Mouse (Mus musculus): ENCODE measurements at regions not wholly inside any gene's neighbourhood (a gene's known extent, or its start where the extent isn't known, plus 50 kb on each side); places are given as distances from the start of the nearest gene placed in this dataset.

DNA sequence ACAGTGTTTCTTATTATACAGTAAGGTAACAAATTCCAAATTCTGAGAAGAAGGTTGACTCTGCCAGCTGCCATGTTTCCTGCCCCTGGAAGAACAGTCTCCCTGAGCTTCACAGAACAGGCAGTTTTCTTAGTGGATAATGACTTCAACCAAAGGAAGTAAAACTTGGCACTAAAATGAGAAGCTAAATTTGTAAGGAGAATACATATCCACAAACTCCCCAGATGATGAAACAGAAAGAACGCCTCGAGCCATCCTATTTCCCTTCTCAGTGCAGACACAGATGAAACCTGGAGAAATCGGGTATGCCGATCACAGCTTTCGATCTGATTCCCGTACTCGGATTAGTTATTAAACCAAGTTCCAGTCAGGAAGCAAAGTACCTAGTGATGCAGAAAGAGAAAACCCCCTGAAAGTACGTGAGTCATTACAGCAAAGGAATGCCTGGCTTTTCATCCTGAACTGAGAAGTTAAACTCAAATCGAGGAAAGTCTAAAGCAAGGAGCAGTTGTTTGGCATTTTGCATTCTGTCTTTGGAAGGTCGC lies 143.7 kb downstream of the Nsun3 start:
- no peaks in the 10 kb centered on the region for H3K9me3 ChIP-seq (ENCODE audit: control insufficient read depth, insufficient read depth, low read depth, low read length)
- no peak overlapping the region for H3K27ac ChIP-seq (ENCODE audit: insufficient read depth, low read depth, low read length, poor library complexity, severe bottlenecking)
- H3K9ac ChIP-seq (ENCODE audit: insufficient read depth, low read depth, low read length, poor library complexity, severe bottlenecking) = no peak overlapping the region
- H3K4me3 ChIP-seq (ENCODE audit: insufficient read depth in 1 of 2, low read depth in 1 of 2, low read length in 2 of 2, poor library complexity in 1 of 2, severe bottlenecking in 1 of 2) = no peak overlapping the region
- no peaks in the 10 kb centered on the region for H3K4me1 ChIP-seq (ENCODE audit: control insufficient read depth in 2 of 2, insufficient read depth in 2 of 2, low read length in 2 of 2, poor library complexity in 1 of 2)
- DNase-seq (ENCODE audit: low read depth, low spot score) = no peak
- no peak for TF ChIP-seq ZC3H11A (IDR thresholded peaks at IDR 0.05; ENCODE audit: borderline replicate concordance, low read depth, low read length)
- no peak for TF ChIP-seq MAFK (IDR thresholded peaks at IDR 0.05; ENCODE audit: insufficient read depth, low read depth, low read length)
- TF ChIP-seq CHD2 (IDR thresholded peaks at IDR 0.05; ENCODE audit: low read depth, low read length) = no peak
- TF ChIP-seq ZNF384 (IDR thresholded peaks at IDR 0.05; ENCODE audit: low read depth, low read length) = no peak
- TF ChIP-seq HCFC1 (IDR thresholded peaks at IDR 0.05; ENCODE audit: borderline replicate concordance, insufficient read depth, low read length) = no peak
- H3K36me3 ChIP-seq (ENCODE audit: control insufficient read depth, insufficient read depth, low read length, poor library complexity, severe bottlenecking) = no peaks in the 10 kb centered on the region
- in situ Hi-C loops (cut with MboI; ENCODE audit: low sequenced_read_pairs in 2 of 2, unreplicated experiment in 2 of 2) = no loop called here

DNA sequence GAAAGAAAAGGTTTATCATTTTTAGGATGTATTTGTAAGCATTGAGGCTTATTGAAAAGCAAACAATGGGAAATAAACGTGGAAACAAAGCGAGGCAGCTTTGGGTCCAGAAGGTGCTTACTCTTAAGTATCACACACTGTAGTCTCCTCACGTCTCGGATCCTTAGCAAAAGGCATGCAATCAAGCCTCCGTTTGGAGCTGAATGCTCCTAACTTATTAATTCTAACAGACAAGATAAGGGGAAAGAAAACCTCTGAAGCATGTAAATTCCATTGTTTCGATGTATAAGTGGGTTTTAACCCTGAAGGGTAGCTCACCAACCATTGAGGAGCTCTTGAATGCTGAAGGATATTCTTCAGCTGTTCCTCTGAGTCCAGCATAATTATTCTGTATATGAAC lies 162.7 kb downstream of the Nsun3 start:
- in situ Hi-C loops (cut with MboI; ENCODE audit: low sequenced_read_pairs in 2 of 2, unreplicated experiment in 2 of 2) = no loop called here
- Histone ChIP-seq H3K27ac (ENCODE audit: insufficient read depth, low read depth, low read length, poor library complexity, severe bottlenecking) (no peak overlapping the region), H3K4me3 (ENCODE audit: insufficient read depth in 1 of 2, low read depth in 1 of 2, low read length in 2 of 2, poor library complexity in 1 of 2, severe bottlenecking in 1 of 2) (no peak overlapping the region), H3K9me3 (ENCODE audit: control insufficient read depth, insufficient read depth, low read depth, low read length) (no peaks in the 10 kb centered on the region), H3K4me1 (ENCODE audit: control insufficient read depth in 2 of 2, insufficient read depth in 2 of 2, low read length in 2 of 2, poor library complexity in 1 of 2) (no peaks in the 10 kb centered on the region), H3K9ac (ENCODE audit: insufficient read depth, low read depth, low read length, poor library complexity, severe bottlenecking) (no peak overlapping the region), H3K36me3 (ENCODE audit: control insufficient read depth, insufficient read depth, low read length, poor library complexity, severe bottlenecking) (no peaks in the 10 kb centered on the region)
- TF ChIP-seq CHD2 (IDR thresholded peaks at IDR 0.05; ENCODE audit: low read depth, low read length) (no peak), ZNF384 (IDR thresholded peaks at IDR 0.05; ENCODE audit: low read depth, low read length) (no peak), HCFC1 (IDR thresholded peaks at IDR 0.05; ENCODE audit: borderline replicate concordance, insufficient read depth, low read length) (no peak), ZC3H11A (IDR thresholded peaks at IDR 0.05; ENCODE audit: borderline replicate concordance, low read depth, low read length) (no peak), MAFK (IDR thresholded peaks at IDR 0.05; ENCODE audit: insufficient read depth, low read depth, low read length) (no peak)
- no peak for DNase-seq (ENCODE audit: low read depth, low spot score)

DNA sequence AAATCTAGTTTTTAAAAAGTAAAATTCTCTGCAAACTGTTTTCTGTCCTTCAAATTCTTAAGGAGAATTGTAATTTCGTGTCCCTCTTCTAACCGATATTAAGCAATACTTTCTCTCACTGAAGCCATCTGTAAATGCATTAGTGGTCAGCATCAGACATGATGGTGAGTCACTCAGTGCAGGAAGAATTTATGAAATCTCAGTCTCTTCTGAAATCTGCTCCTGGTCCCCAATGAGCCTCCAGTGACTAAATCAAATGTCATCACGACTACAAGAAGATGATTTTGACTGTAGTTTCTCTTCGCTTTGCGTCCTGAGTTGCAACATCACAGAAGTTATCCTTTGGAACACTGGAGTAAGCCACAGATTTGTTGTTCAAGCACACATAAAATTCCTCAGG lies 175.7 kb downstream of the Nsun3 start:
- H3K9me3 ChIP-seq (ENCODE audit: control insufficient read depth, insufficient read depth, low read depth, low read length) = no peaks in the 10 kb centered on the region
- TF ChIP-seq CHD2 (IDR thresholded peaks at IDR 0.05; ENCODE audit: low read depth, low read length) (no peak), HCFC1 (IDR thresholded peaks at IDR 0.05; ENCODE audit: borderline replicate concordance, insufficient read depth, low read length) (no peak), MAFK (IDR thresholded peaks at IDR 0.05; ENCODE audit: insufficient read depth, low read depth, low read length) (no peak), ZNF384 (IDR thresholded peaks at IDR 0.05; ENCODE audit: low read depth, low read length) (no peak), ZC3H11A (IDR thresholded peaks at IDR 0.05; ENCODE audit: borderline replicate concordance, low read depth, low read length) (no peak)
- in situ Hi-C loops (cut with MboI; ENCODE audit: low sequenced_read_pairs in 2 of 2, unreplicated experiment in 2 of 2) = no loop called here
- no peak for DNase-seq (ENCODE audit: low read depth, low spot score)
- no peak overlapping the region for H3K4me3 ChIP-seq (ENCODE audit: insufficient read depth in 1 of 2, low read depth in 1 of 2, low read length in 2 of 2, poor library complexity in 1 of 2, severe bottlenecking in 1 of 2)
- H3K36me3 ChIP-seq (ENCODE audit: control insufficient read depth, insufficient read depth, low read length, poor library complexity, severe bottlenecking) = no peaks in the 10 kb centered on the region
- no peak overlapping the region for H3K27ac ChIP-seq (ENCODE audit: insufficient read depth, low read depth, low read length, poor library complexity, severe bottlenecking)
- H3K9ac ChIP-seq (ENCODE audit: insufficient read depth, low read depth, low read length, poor library complexity, severe bottlenecking) = no peak overlapping the region
- H3K4me1 ChIP-seq (ENCODE audit: control insufficient read depth in 2 of 2, insufficient read depth in 2 of 2, low read length in 2 of 2, poor library complexity in 1 of 2) = no peaks in the 10 kb centered on the region

DNA sequence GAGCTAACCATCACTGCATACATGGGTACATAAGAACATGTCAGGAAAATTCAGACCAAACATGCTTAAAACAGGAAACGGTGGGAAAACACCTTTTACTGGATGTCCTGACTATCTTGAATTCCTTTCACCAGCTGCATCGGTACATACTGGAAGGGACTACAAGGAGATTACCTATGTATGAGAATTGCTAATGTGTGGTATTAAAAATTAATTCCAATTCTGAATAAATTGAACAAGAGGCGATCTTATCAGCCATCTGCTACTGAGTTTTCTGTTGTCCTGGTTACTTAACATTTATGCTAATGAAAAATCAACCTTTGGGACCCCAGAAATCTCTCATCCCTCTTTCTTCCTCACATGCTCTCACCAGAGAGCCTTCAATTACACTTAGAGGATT lies 178.0 kb downstream of the Nsun3 start:
- TF ChIP-seq HCFC1 (IDR thresholded peaks at IDR 0.05; ENCODE audit: borderline replicate concordance, insufficient read depth, low read length) (no peak), MAFK (IDR thresholded peaks at IDR 0.05; ENCODE audit: insufficient read depth, low read depth, low read length) (no peak), ZC3H11A (IDR thresholded peaks at IDR 0.05; ENCODE audit: borderline replicate concordance, low read depth, low read length) (no peak), ZNF384 (IDR thresholded peaks at IDR 0.05; ENCODE audit: low read depth, low read length) (no peak), CHD2 (IDR thresholded peaks at IDR 0.05; ENCODE audit: low read depth, low read length) (no peak)
- Histone ChIP-seq H3K36me3 (ENCODE audit: control insufficient read depth, insufficient read depth, low read length, poor library complexity, severe bottlenecking) (no peaks in the 10 kb centered on the region), H3K9ac (ENCODE audit: insufficient read depth, low read depth, low read length, poor library complexity, severe bottlenecking) (no peak overlapping the region), H3K9me3 (ENCODE audit: control insufficient read depth, insufficient read depth, low read depth, low read length) (no peaks in the 10 kb centered on the region), H3K4me1 (ENCODE audit: control insufficient read depth in 2 of 2, insufficient read depth in 2 of 2, low read length in 2 of 2, poor library complexity in 1 of 2) (no peaks in the 10 kb centered on the region), H3K4me3 (ENCODE audit: insufficient read depth in 1 of 2, low read depth in 1 of 2, low read length in 2 of 2, poor library complexity in 1 of 2, severe bottlenecking in 1 of 2) (no peak overlapping the region), H3K27ac (ENCODE audit: insufficient read depth, low read depth, low read length, poor library complexity, severe bottlenecking) (no peak overlapping the region)
- in situ Hi-C loops (cut with MboI; ENCODE audit: low sequenced_read_pairs in 2 of 2, unreplicated experiment in 2 of 2) = no loop called here
- DNase-seq (ENCODE audit: low read depth, low spot score) = no peak

DNA sequence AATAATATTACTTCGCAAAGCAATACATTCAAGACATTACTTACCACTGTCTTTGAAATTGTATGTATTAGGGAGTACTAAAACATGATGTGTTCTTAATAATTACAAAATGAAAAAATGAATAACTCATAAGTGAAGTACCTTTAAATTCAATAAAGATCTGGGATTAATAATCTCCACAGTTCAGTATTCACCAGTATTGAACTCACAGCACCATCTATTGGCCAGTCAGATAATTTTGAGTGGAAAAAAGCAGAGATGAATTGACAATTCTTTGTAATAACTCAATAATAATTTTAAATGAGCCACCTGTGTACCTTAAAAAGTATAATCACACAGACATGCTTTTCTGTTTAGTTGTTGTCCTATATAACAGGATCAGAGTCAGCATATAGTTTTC lies 180.7 kb downstream of the Nsun3 start:
- H3K9ac ChIP-seq (ENCODE audit: insufficient read depth, low read depth, low read length, poor library complexity, severe bottlenecking) = no peak overlapping the region
- no peak for TF ChIP-seq HCFC1 (IDR thresholded peaks at IDR 0.05; ENCODE audit: borderline replicate concordance, insufficient read depth, low read length)
- TF ChIP-seq CHD2 (IDR thresholded peaks at IDR 0.05; ENCODE audit: low read depth, low read length) = no peak
- no peak for TF ChIP-seq ZNF384 (IDR thresholded peaks at IDR 0.05; ENCODE audit: low read depth, low read length)
- TF ChIP-seq MAFK (IDR thresholded peaks at IDR 0.05; ENCODE audit: insufficient read depth, low read depth, low read length) = no peak
- no peak for TF ChIP-seq ZC3H11A (IDR thresholded peaks at IDR 0.05; ENCODE audit: borderline replicate concordance, low read depth, low read length)
- no peak overlapping the region for H3K27ac ChIP-seq (ENCODE audit: insufficient read depth, low read depth, low read length, poor library complexity, severe bottlenecking)
- in situ Hi-C loops (cut with MboI; ENCODE audit: low sequenced_read_pairs in 2 of 2, unreplicated experiment in 2 of 2) = no loop called here
- no peaks in the 10 kb centered on the region for H3K36me3 ChIP-seq (ENCODE audit: control insufficient read depth, insufficient read depth, low read length, poor library complexity, severe bottlenecking)
- H3K4me3 ChIP-seq (ENCODE audit: insufficient read depth in 1 of 2, low read depth in 1 of 2, low read length in 2 of 2, poor library complexity in 1 of 2, severe bottlenecking in 1 of 2) = no peak overlapping the region
- no peaks in the 10 kb centered on the region for H3K9me3 ChIP-seq (ENCODE audit: control insufficient read depth, insufficient read depth, low read depth, low read length)
- no peaks in the 10 kb centered on the region for H3K4me1 ChIP-seq (ENCODE audit: control insufficient read depth in 2 of 2, insufficient read depth in 2 of 2, low read length in 2 of 2, poor library complexity in 1 of 2)
- no peak for DNase-seq (ENCODE audit: low read depth, low spot score)

All from ES-E14 (cell line).